Mouse (Mus musculus): Measurements from ENCODE around the gene Kif16b. TPM values are rescaled to one million over a fixed set of nuclear protein-coding genes. Genes with fewer than 3 reads are reported as not detected.

The Kif16b gene
- total and polyA plus RNA-seq, 3 experiments: 10.7 to 32.0 (median 13.0) TPM

DNA sequence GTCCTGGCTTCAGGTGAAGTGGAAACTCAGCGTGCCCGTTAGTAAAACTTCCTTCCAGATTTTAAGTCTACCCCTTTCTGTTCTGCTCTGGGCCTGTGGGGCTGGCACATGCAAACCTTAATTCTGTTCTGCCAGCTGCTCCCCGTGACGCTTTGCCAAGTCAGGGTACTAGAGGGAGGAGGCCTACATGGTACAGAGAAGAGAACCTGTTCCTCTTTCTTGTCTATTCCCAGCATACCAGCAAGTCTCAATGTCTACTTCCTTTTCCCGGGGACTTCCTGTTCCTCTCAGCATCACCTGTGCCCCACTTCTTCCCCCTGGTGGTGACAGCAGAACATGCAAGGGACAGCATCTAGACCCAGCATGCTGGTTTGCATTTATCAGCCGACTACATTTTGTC lies 290.2 kb downstream of the Kif16b start (continued):
- peak; percentile 73 for TF ChIP-seq HCFC1 (IDR thresholded peaks at IDR 0.05; ENCODE audit: low read depth, low read length)
- peak; percentile 42; the same call in 1 of the 2 replicates for TF ChIP-seq RCOR1 (IDR thresholded peaks at IDR 0.05; ENCODE audit: low read depth, low read length)
- no peak for TF ChIP-seq GABPA (IDR thresholded peaks at IDR 0.05; ENCODE audit: low read depth, low read length)
- peak; percentile 73 for TF ChIP-seq RAD21 (IDR thresholded peaks at IDR 0.05; ENCODE audit: low read depth, low read length)
- no peak for TF ChIP-seq POLR2A (IDR thresholded peaks at IDR 0.05; ENCODE audit: control insufficient read depth in 1 of 2, insufficient read depth in 1 of 2, low read depth in 1 of 2, low read length in 2 of 2, poor library complexity in 1 of 2)
- no peak for TF ChIP-seq USF1 (IDR thresholded peaks at IDR 0.05; ENCODE audit: low read depth, low read length)
- no peak for TF ChIP-seq ZNF384 (IDR thresholded peaks at IDR 0.05; ENCODE audit: low read depth, low read length)
- 0 out of 2 replicates have a peak, but pooled peaks have one; percentile 31 for TF ChIP-seq MAX (IDR thresholded peaks at IDR 0.05; ENCODE audit: low read length)
- no peak for TF ChIP-seq KAT2A (conservative IDR thresholded peaks at IDR 0.05; ENCODE audit: low read depth, low read length)
- 0 out of 2 replicates have a peak, but pooled peaks have one; percentile 40 for TF ChIP-seq TCF12 (IDR thresholded peaks at IDR 0.05; ENCODE audit: low read depth, low read length)
- peak; percentile 50 to 84 (median 74) for TF ChIP-seq CTCF (IDR thresholded peaks at IDR 0.05 in 2 of 3, conservative IDR thresholded peaks at IDR 0.05 in 1 of 3; ENCODE audit: control insufficient read depth in 1 of 3, insufficient read depth in 1 of 3, low read depth in 2 of 3, low read length in 3 of 3, poor library complexity in 1 of 3, severe bottlenecking in 1 of 3)
- TF ChIP-seq UBTF (IDR thresholded peaks at IDR 0.05; ENCODE audit: borderline replicate concordance, insufficient read depth, low read depth, low read length): no peak
- TF ChIP-seq JUND (IDR thresholded peaks at IDR 0.05; ENCODE audit: low read depth, low read length): no peak

DNA sequence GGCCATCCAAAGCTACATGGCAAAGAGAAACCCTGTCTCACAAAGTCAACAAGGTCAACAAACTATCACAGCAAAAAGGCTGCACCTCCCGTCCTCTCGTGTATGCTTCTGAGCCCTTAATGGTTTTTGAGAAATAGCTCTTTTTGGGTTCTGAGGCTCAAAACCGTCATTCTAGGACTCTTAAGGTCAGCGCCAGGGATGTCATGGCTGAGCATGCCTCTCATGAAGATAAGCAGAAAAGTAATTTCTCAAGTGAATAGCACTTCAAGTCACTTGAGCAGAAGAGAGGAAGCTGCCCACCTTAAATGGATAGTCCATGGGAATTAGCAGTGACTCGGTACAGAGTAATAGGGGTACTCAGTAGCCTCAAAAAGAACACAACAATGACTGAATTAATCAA lies 291.1 kb downstream of the Kif16b start:
- H3K36me3 ChIP-seq (ENCODE audit: control insufficient read depth in 1 of 2, insufficient read depth in 2 of 2, low read length in 2 of 2): no peaks in the 10 kb centered on the region
- no peaks in the 10 kb centered on the region for H3K9me3 ChIP-seq (replicated peaks; ENCODE audit: insufficient read depth, low read length)
- H3K4me3 ChIP-seq (ENCODE audit: control insufficient read depth in 1 of 2, insufficient read depth in 1 of 2, low read depth in 2 of 2, low read length in 2 of 2): no peak overlapping the region
- H3K27ac ChIP-seq (ENCODE audit: control insufficient read depth, low read depth, low read length): no peak overlapping the region
- H3K4me1 ChIP-seq (ENCODE audit: control insufficient read depth in 1 of 2, insufficient read depth in 2 of 2, low read length in 2 of 2): no peaks in the 10 kb centered on the region
- TF ChIP-seq NRF1 (IDR thresholded peaks at IDR 0.05; ENCODE audit: insufficient read depth, low read depth, low read length, poor library complexity, severe bottlenecking) (no peak), SIN3A (IDR thresholded peaks at IDR 0.05; ENCODE audit: low read length) (no peak), POLR2AphosphoS5 (IDR thresholded peaks at IDR 0.05; ENCODE audit: borderline replicate concordance, low read depth, low read length) (no peak), E2F4 (IDR thresholded peaks at IDR 0.05; ENCODE audit: borderline replicate concordance, low read depth, low read length) (no peak), BHLHE40 (IDR thresholded peaks at IDR 0.05; ENCODE audit: borderline replicate concordance, low read depth, low read length) (no peak), MAZ (IDR thresholded peaks at IDR 0.05; ENCODE audit: low read depth, low read length) (no peak), ZC3H11A (IDR thresholded peaks at IDR 0.05; ENCODE audit: low read depth, low read length) (no peak), CHD2 (IDR thresholded peaks at IDR 0.05; ENCODE audit: low read length) (no peak), GATA1 (IDR thresholded peaks at IDR 0.05; ENCODE audit: low read depth, low read length) (no peak), ZKSCAN1 (IDR thresholded peaks at IDR 0.05; ENCODE audit: low read depth, low read length) (no peak), CTCF (IDR thresholded peaks at IDR 0.05 in 2 of 3, conservative IDR thresholded peaks at IDR 0.05 in 1 of 3; ENCODE audit: control insufficient read depth in 1 of 3, insufficient read depth in 1 of 3, low read depth in 2 of 3, low read length in 3 of 3, poor library complexity in 1 of 3, severe bottlenecking in 1 of 3) (no peak), RAD21 (IDR thresholded peaks at IDR 0.05; ENCODE audit: low read depth, low read length) (no peak), SMC3 (IDR thresholded peaks at IDR 0.05; ENCODE audit: low read depth, low read length) (no peak)
- no peak overlapping the region for H3K9ac ChIP-seq (ENCODE audit: control insufficient read depth, low read depth, low read length, poor library complexity, severe bottlenecking)
- H3K27me3 ChIP-seq (ENCODE audit: control insufficient read depth in 1 of 2, insufficient read depth in 2 of 2, low read length in 2 of 2): no peaks in the 10 kb centered on the region
- no peaks in the 10 kb centered on the region for H3K79me2 ChIP-seq (ENCODE audit: control insufficient read depth, insufficient read depth, low read length, poor library complexity)
- no peak for DNase-seq (ENCODE audit: low read depth, low spot score)
